Mouse (Mus musculus): ENCODE measurements at regions not wholly inside any gene's neighbourhood (a gene's known extent, or its start where the extent isn't known, plus 50 kb on each side); places are given as distances from the start of the nearest gene placed in this dataset.
"Not testable (repeated sequence)": the region's sequence is repeated elsewhere in the genome, so short reads cannot be mapped to it uniquely, and the experiment has no call there.

GRCm38 (mm10) chr14:52791828-52792227 lies 296.3 kb upstream of the Olfr1507 start:
- DNase-seq: not testable (repeated sequence)

- DNase-seq: not testable (repeated sequence)
Observed at GRCm38 (mm10) chr14:52782832-52783231, 287.3 kb upstream of the Olfr1507 start.

GRCm38 (mm10) chr14:52775816-52776215 lies 280.3 kb upstream of the Olfr1507 start:
- not testable (repeated sequence) for DNase-seq

- DNase-seq: not testable (repeated sequence)
Observed at GRCm38 (mm10) chr14:52769450-52769849, 273.9 kb upstream of the Olfr1507 start.

- DNase-seq: not testable (repeated sequence)
Observed at GRCm38 (mm10) chr14:52752159-52752558, 256.6 kb upstream of the Olfr1507 start.

- not testable (repeated sequence) for DNase-seq
Observed at GRCm38 (mm10) chr14:52726680-52727079, 231.1 kb upstream of the Olfr1507 start.

GRCm38 (mm10) chr14:52724988-52725387 lies 229.4 kb upstream of the Olfr1507 start:
- DNase-seq: not testable (repeated sequence)

- DNase-seq: no peak
Observed at GRCm38 (mm10) chr14:52720640-52721039, 225.1 kb upstream of the Olfr1507 start.

- DNase-seq: not testable (repeated sequence)
Observed at GRCm38 (mm10) chr14:52700851-52701250, 205.3 kb upstream of the Olfr1507 start.

- not testable (repeated sequence) for DNase-seq
Observed at GRCm38 (mm10) chr14:52683636-52684035, 188.1 kb upstream of the Olfr1507 start.

GRCm38 (mm10) chr14:52654355-52654754 lies 158.8 kb upstream of the Olfr1507 start:
- no peak for DNase-seq

- DNase-seq: no peak
Observed at GRCm38 (mm10) chr14:52638179-52638578, 142.6 kb upstream of the Olfr1507 start.

- DNase-seq: no peak
Observed at GRCm38 (mm10) chr14:52622184-52622583, 126.6 kb upstream of the Olfr1507 start.

- DNase-seq: no peak
Observed at GRCm38 (mm10) chr14:52580319-52580718, 84.8 kb upstream of the Olfr1507 start.

- DNase-seq: no peak
Observed at GRCm38 (mm10) chr14:52566920-52567319, 71.4 kb upstream of the Olfr1507 start.

- no peak for DNase-seq
Observed at GRCm38 (mm10) chr14:52565606-52566005, 70.1 kb upstream of the Olfr1507 start.

- not testable (repeated sequence) for DNase-seq
Observed at GRCm38 (mm10) chr14:52556340-52556739, 60.8 kb upstream of the Olfr1507 start.

GRCm38 (mm10) chr14:52553399-52553798 lies 57.9 kb upstream of the Olfr1507 start:
- DNase-seq: no peak

- no peak for DNase-seq
Observed at GRCm38 (mm10) chr14:52547933-52548332, 52.4 kb upstream of the Olfr1507 start.

All from liver (tissue).